Mouse (Mus musculus) embryonic stem cell, embryonic (primary cell): ENCODE measurements around the gene Nptx1.

Source experiments
- CTCF ChIA-PET, 4 experiments: fragments of 300-600 bp in 2 of 4; fragments of 350-600 bp in 2 of 4; sonication (Branson Sonifier 250); formaldehyde crosslinking; loops; one replicate each; lab custom pipeline; 2022; ENCODE audit warnings: inconsistent platforms in 2 of 4; lab: Charles Lee
- POLR2A ChIA-PET, 4 experiments: fragments of 300-600 bp in 2 of 4; fragments of 350-600 bp in 2 of 4; sonication (Branson Sonifier 250); formaldehyde crosslinking; loops; one replicate each; lab custom pipeline; 2022; ENCODE audit warnings: antibody characterized with exemption in 4 of 4, inconsistent platforms in 1 of 4; lab: Charles Lee

Nptx1 gene

DNA sequence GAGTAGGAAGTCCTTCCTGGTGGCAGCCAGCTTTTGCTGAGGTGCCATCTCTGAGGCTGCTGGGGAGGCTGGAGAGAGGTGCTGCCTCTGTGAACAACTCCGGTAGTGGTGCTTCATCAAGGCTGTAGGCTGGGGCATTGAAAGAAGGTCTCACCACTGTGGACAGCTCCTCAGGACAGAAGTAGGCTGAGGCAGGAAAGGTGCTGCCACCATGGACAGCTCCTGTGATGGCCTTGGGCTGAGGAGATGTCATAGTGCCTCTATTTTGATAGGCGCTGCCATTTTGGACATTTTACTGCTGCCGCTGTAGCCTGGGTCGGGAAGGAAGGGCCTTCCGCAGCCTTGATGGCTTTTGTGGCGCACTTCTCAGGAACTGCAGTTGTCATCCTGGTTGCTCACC lies 54.7 kb downstream of the Nptx1 start:
- ChIA-PET POLR2A (interaction anchor here in 3 of 4 experiments (0.6 to 3.7 kb wide), 12 partner anchors 9 to 1381 kb away, joined by 3 to 15 read pairs (median 4); partner anchors contain the start of gene Rptor (in 1 of the 3)), CTCF (interaction anchor here in 3 of 4 experiments (0.6 to 1.9 kb wide), 7 partner anchors 10 to 450 kb away, joined by 3 to 7 read pairs (median 3); partner anchors contain the start of gene Baiap2 (in 1 of the 3))

DNA sequence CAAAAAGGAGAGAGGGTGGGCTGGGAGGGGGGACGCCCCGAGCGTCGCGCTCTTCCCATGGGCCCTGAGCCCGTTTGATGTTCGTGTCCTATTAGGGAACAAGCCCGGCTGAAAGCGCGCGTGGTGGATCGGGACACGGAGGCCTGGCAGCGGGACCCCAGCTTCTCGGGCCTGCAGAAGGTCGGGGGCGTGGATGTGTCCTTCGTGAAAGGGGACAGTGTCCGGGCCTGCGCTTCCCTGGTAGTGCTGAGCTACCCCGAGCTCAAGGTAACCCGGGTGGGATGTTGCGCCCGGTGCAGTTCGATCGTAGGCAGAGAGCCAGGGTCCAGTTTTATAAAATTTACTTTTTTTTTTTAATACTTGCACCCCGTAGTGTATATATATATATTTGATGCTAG lies 55.9 kb downstream of the Nptx1 start:
- POLR2A ChIA-PET, result interaction anchor here in 3 of 4 experiments (0.6 to 3.7 kb wide), 36 partner anchors 7 to 1053 kb away, joined by 3 to 15 read pairs (median 3); partner anchors contain the start of genes Baiap2 (in 1 of the 3), Eif4a3 (in 1 of the 3) and Rptor (in 1 of the 3)
- CTCF ChIA-PET, result interaction anchor here (0.5 to 2.0 kb wide), 37 partner anchors 8 to 573 kb away, joined by 3 to 7 read pairs (median 3); partner anchors contain the start of gene Nptx1 (in 1 of the 4)

DNA sequence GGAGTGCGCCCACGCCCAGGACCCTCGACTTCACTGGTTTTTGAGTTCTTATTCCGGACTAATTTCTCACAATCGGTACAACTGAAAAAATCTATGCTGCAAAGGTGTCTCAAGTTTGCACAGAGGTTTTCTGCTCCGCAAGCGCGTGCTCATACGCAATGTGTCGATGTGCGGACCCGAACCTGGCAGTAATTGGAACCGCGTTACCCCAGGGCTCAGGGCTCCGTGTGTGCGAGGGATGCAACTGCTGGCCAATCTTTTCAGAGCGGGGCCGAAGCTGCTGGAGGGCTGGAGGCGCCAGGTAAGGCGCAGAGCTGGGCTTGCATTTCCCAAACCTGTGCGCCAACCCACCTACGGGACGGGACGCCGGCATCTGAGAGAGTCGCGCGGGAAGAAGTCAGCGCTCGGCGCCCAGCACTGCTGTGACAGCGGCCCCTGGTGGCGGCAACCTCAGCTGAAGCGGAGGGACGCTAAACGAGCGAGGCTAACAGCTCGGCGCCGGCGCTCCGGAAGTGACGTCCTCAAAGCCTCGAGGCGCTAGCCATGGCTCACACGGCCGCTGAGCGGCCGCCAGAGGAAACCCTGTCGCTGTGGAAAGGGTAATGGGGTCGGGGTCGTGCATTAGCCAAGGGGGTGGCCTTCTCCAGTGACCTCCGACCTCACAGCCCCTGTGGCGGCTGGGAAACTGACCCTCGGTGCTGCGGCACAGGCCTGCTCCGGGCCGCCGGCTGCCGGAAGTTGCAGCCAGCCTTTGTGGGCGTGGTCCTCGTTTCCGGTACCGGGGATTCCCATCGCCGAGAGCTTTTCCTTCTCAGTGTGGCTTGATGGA lies 56.5 kb downstream of the Nptx1 start, which contains the start of gene Endov:
TSS of gene Endov (plus strand) at position 487 of the 829 bp plus-strand sequence.
- ChIA-PET CTCF (interaction anchor here (0.5 to 2.0 kb wide), 38 partner anchors 9 to 574 kb away, joined by 3 to 7 read pairs (median 3); partner anchors contain the start of gene Nptx1 (in 1 of the 4)), POLR2A (interaction anchor here in 3 of 4 experiments (0.5 to 3.7 kb wide), 45 partner anchors 9 to 1052 kb away, joined by 3 to 15 read pairs (median 3); partner anchors contain the start of genes Baiap2 (in 1 of the 3), Eif4a3 (in 1 of the 3), Gaa (in 1 of the 3) and Rptor (in 1 of the 3))
